Comparison of ENCODE assay signal across 14 mouse cellular contexts in genomic region chr7:141959133-141959532, GRCm38 (mm10). TPM values are rescaled to one million over a fixed set of nuclear protein-coding genes. Genes with fewer than 3 reads are reported as not detected.
DNase-seq lines count a peak whose midpoint lies in the region; ATAC-seq and TF ChIP-seq lines count a peak whose summit lies in the region.
"Had no signal": no experiment of that assay in that cellular context is flagged by ENCODE, and none has a peak within 500 bp of the region (broad histone marks: within the 10 kb centered on the region; RNA-seq: fewer than 3 reads in every experiment).

No protein-coding gene starts in this region.

- DNase-seq in kidney, postnatal 0 days (ENCODE audit: low spot score) = peak; percentile 51
- no peak for DNase-seq in kidney, adult 9 months
- DNase-seq in 3T3-L1 (ENCODE audit: low read depth, low spot score) (peak; percentile 13), A20 (ENCODE audit: low read depth, low spot score) (peak; percentile 4)
- DNase-seq in embryonic facial prominence, embryonic 11.5 days (ENCODE audit: low spot score) = peak; percentile 69
- no peak for DNase-seq in spleen, adult 12 weeks (ENCODE audit: low spot score)
- DNase-seq: right cerebral cortex, postnatal 25 days had no signal

- no peak overlapping the region for H3K9ac ChIP-seq in kidney, postnatal 0 days (ENCODE audit: low read depth, low read length)
- no peak overlapping the region for H3K9ac ChIP-seq in embryonic facial prominence, embryonic 11.5 days (replicated peaks; ENCODE audit: low read length)
- H3K9ac ChIP-seq in liver, embryonic 12.5 days = no peak overlapping the region
- H3K9ac ChIP-seq: heart, embryonic 13.5 days; lung, embryonic 15.5 days; midbrain, embryonic 12.5 days; neural tube, embryonic 12.5 days had no signal

- no peak overlapping the region for H3K4me2 ChIP-seq in kidney, postnatal 0 days (ENCODE audit: low read length)
- no peak overlapping the region for H3K4me2 ChIP-seq in embryonic facial prominence, embryonic 11.5 days (ENCODE audit: low read depth, low read length)
- no peak overlapping the region for H3K4me2 ChIP-seq in liver, embryonic 12.5 days
- H3K4me2 ChIP-seq: heart, embryonic 13.5 days; lung, embryonic 15.5 days; midbrain, embryonic 12.5 days; neural tube, embryonic 12.5 days had no signal

- TF ChIP-seq CTCF in kidney, postnatal 0 days (IDR thresholded peaks at IDR 0.05; ENCODE audit: low read depth) = no peak; the same call in 1 of the 2 replicates

- no peaks in the 10 kb centered on the region for H3K9me3 ChIP-seq in kidney, postnatal 0 days (replicated peaks; ENCODE audit: low read length)
- no peaks in the 10 kb centered on the region for H3K9me3 ChIP-seq in embryonic facial prominence, embryonic 11.5 days (replicated peaks; ENCODE audit: control insufficient read depth, low read length)
- H3K9me3 ChIP-seq in liver, embryonic 12.5 days (replicated peaks) = no peaks in the 10 kb centered on the region
- H3K9me3 ChIP-seq: heart, embryonic 13.5 days; lung, embryonic 15.5 days; midbrain, embryonic 12.5 days; neural tube, embryonic 12.5 days had no signal

- no peaks in the 10 kb centered on the region for H3K27me3 ChIP-seq in kidney, postnatal 0 days (ENCODE audit: insufficient read depth, low read length)
- H3K27me3 ChIP-seq in embryonic facial prominence, embryonic 11.5 days (ENCODE audit: control insufficient read depth, insufficient read depth, low read length) = no peaks in the 10 kb centered on the region
- peaks cover 15% of the 10 kb centered on the region for H3K27me3 ChIP-seq in liver, embryonic 12.5 days (replicated peaks)
- H3K27me3 ChIP-seq: lung, embryonic 15.5 days; midbrain, embryonic 12.5 days; neural tube, embryonic 12.5 days had no signal

- H3K4me1 ChIP-seq in kidney, postnatal 0 days (replicated peaks; ENCODE audit: insufficient read depth, low read length) = no peaks in the 10 kb centered on the region
- no peaks in the 10 kb centered on the region for H3K4me1 ChIP-seq in embryonic facial prominence, embryonic 11.5 days (ENCODE audit: control insufficient read depth, insufficient read depth, low read length)
- H3K4me1 ChIP-seq in liver, embryonic 12.5 days = no peaks in the 10 kb centered on the region
- H3K4me1 ChIP-seq: heart, embryonic 13.5 days; lung, embryonic 15.5 days had no signal

- no peaks in the 10 kb centered on the region for H3K36me3 ChIP-seq in kidney, postnatal 0 days (ENCODE audit: insufficient read depth, low read length)
- no peaks in the 10 kb centered on the region for H3K36me3 ChIP-seq in embryonic facial prominence, embryonic 11.5 days (replicated peaks; ENCODE audit: control insufficient read depth, insufficient read depth, low read depth, low read length)
- H3K36me3 ChIP-seq in liver, embryonic 12.5 days = no peaks in the 10 kb centered on the region
- H3K36me3 ChIP-seq: heart, embryonic 13.5 days; lung, embryonic 15.5 days; midbrain, embryonic 12.5 days; neural tube, embryonic 12.5 days had no signal

- no peak for ATAC-seq in kidney, postnatal 0 days (replicated peaks; ENCODE audit: low FRiP score, low read depth)
- ATAC-seq in embryonic facial prominence, embryonic 11.5 days (replicated peaks; ENCODE audit: insufficient number of reproducible peaks, low FRiP score, low TSS enrichment, low read depth) = no peak
- no peak for ATAC-seq in liver, embryonic 12.5 days
- ATAC-seq: hindbrain, postnatal 0 days had no signal

- WGBS in kidney, postnatal 0 days = 74% methylated on average over 1 of the region's 1 CpGs
- 65% methylated on average over 1 of the region's 1 CpGs for WGBS in embryonic facial prominence, embryonic 11.5 days
- 46% methylated on average over 1 of the region's 1 CpGs for WGBS in liver, embryonic 12.5 days (ENCODE audit: insufficient replicate concordance)

- H3K27ac ChIP-seq in kidney, postnatal 0 days = no peak overlapping the region
- H3K27ac ChIP-seq in embryonic facial prominence, embryonic 11.5 days (replicated peaks; ENCODE audit: low read depth, low read length) = no peak overlapping the region
- no peak overlapping the region for H3K27ac ChIP-seq in liver, embryonic 12.5 days
- H3K27ac ChIP-seq: heart, embryonic 13.5 days; hindbrain, postnatal 0 days; lung, embryonic 15.5 days; midbrain, embryonic 12.5 days; neural tube, embryonic 12.5 days had no signal

- H3K4me3 ChIP-seq in kidney, postnatal 0 days (replicated peaks; ENCODE audit: low read depth, low read length) = no peak overlapping the region
- H3K4me3 ChIP-seq in embryonic facial prominence, embryonic 11.5 days (ENCODE audit: low read depth, low read length) = no peak overlapping the region
- no peak overlapping the region for H3K4me3 ChIP-seq in liver, embryonic 12.5 days
- H3K4me3 ChIP-seq: heart, embryonic 13.5 days; layer of hippocampus, adult 2 months; lung, embryonic 15.5 days; midbrain, embryonic 12.5 days; neural tube, embryonic 12.5 days had no signal

RNA-seq across cellular contexts. Expression of gene Brsk2, which starts 9.6 kb away (rescaled TPM):
- 0.29 and 0.31 TPM in 2 replicates for polyA plus RNA-seq in kidney, postnatal 0 days (2015; fragmentation: Nextera tagmentation; extraction: Ambion mirVana)
- polyA plus RNA-seq in embryonic facial prominence, embryonic 11.5 days (2014; fragmentation: Nextera tagmentation; extraction: Ambion mirVana) = 2.4 and 2.8 TPM in 2 replicates
- 0.23 and 0.33 TPM in 2 replicates for polyA plus RNA-seq in liver, embryonic 12.5 days (2016; fragmentation: Nextera tagmentation; extraction: Ambion mirVana)

RNA-seq across cellular contexts. Expression of gene Tollip, which starts 40.8 kb away (rescaled TPM):
- 35.0 and 38.3 TPM in 2 replicates for polyA plus RNA-seq in kidney, postnatal 0 days (2015; fragmentation: Nextera tagmentation; extraction: Ambion mirVana)
- polyA plus RNA-seq in embryonic facial prominence, embryonic 11.5 days (2014; fragmentation: Nextera tagmentation; extraction: Ambion mirVana) = 39.3 and 45.1 TPM in 2 replicates
- 30.9 and 31.0 TPM in 2 replicates for polyA plus RNA-seq in liver, embryonic 12.5 days (2016; fragmentation: Nextera tagmentation; extraction: Ambion mirVana)

Comparison
In these comparisons a context has a peak if more than half of its experiments do, and no peak if none do; other contexts are left out.
1. DNase-seq: peak in kidney, postnatal 0 days (single experiment), 3T3-L1 (single experiment), A20 (single experiment) and embryonic facial prominence, embryonic 11.5 days (single experiment); none in kidney, adult 9 months (single experiment) and spleen, adult 12 weeks (single experiment).